Mouse (Mus musculus): ENCODE measurements around the gene Itgb4. TPM values are rescaled to one million over a fixed set of nuclear protein-coding genes. Genes with fewer than 3 reads are reported as not detected.
"Not testable (repeated sequence)": the region's sequence is repeated elsewhere in the genome, so short reads cannot be mapped to it uniquely, and the experiment has no call there.

The Itgb4 gene
- polyA plus RNA-seq, 1 experiment, result 0.01 TPM

GRCm38 (mm10) chr11:116010948-116011347, 36.4 kb downstream of the Itgb4 start:
- H3K36me3 ChIP-seq (ENCODE audit: control insufficient read depth), result peaks cover 26% of the 10 kb centered on the region
- no peak overlapping the region for H3K4me3 ChIP-seq (replicated peaks)
- H3K27me3 ChIP-seq (ENCODE audit: control insufficient read depth), result peaks cover 33% of the 10 kb centered on the region
- no peaks in the 10 kb centered on the region for H3K9me3 ChIP-seq (ENCODE audit: control insufficient read depth, low read length)
- TF ChIP-seq TAL1 (IDR thresholded peaks at IDR 0.05; ENCODE audit: low read length) (no peak), GATA1 (IDR thresholded peaks at IDR 0.05; ENCODE audit: low read length) (no peak)
- H3K4me1 ChIP-seq (ENCODE audit: control insufficient read depth), result peaks cover 30% of the 10 kb centered on the region

DNA sequence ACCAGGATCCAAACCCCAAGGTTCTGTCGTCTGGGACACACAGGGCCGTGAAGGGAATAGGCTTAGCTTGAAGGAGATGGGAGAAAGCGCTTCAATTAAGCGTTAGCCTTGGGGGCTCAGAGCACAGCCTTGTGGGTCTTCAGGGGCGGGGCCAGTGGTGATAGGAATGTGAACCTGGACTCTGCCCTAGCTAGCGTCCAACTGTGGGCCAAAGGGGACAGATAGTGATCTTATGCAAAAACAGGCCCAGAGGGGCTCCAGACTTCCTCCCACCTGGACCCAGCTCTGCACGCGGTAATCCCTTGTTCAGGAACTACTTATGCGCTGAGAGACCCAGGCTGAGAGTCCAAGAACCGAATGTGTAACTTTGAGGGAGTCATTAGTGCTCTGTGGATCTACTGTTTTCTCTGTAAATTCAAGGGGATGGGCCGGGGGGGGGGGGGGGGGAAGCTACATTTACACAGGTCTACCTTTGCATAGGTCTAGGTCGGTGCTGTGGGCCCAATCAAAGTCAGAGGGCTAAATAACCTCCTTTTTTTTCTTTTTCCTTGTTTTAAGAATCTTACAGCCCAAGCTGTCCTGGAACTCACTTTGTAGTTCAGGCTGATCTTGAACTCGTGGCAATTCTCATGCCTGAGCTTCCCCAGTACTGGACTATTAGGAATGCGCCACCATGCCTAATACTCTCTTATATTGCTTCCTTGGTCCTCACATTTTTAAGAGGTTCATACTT, 37.2 kb downstream of the Itgb4 start:
- Histone ChIP-seq H3K4me3 (replicated peaks) (peak overlapping the region; percentile 67), H3K9me3 (ENCODE audit: control insufficient read depth, low read length) (no peaks in the 10 kb centered on the region), H3K27me3 (ENCODE audit: control insufficient read depth) (peaks cover 37% of the 10 kb centered on the region), H3K36me3 (ENCODE audit: control insufficient read depth) (peaks cover 26% of the 10 kb centered on the region), H3K4me1 (ENCODE audit: control insufficient read depth) (peaks cover 24% of the 10 kb centered on the region)
- TF ChIP-seq TAL1 (IDR thresholded peaks at IDR 0.05; ENCODE audit: low read length) (no peak), GATA1 (IDR thresholded peaks at IDR 0.05; ENCODE audit: low read length) (no peak)

DNA sequence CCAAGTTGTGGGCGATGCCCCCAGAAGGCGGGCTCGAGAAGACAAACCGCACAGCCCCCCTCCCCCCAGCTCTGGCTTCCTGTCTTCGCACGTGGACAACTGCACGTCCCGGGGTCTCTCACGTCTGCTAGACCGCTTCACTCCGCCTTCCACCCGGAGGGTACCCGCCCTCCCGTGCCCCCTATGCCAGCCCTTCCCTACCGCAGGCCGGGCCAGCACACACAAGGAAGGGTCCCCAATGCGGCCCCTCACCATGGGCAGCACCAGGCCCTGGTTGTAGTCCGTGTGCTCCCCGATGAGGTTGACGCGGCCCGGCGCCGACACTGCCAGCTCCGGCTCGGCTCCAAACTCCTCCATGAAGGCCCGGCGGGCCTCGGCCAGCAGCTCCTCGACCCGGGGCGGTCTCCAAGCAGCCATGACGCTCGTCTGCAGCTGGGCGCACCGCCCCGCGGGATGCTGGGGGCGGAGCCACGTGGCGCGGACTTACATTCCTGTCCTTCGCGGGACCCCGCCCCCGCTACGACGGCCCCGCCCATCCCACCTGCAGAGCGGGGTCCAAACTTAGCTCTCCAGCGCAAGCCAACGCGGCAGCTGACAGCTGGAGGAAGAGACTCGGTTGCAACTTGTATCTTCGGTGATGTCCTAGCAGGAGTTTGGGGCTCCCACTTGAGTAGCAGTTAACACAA, 37.9 kb downstream of the Itgb4 start, which contains the start of gene Galk1:
Gene Galk1 (minus strand): TSS at position 458 of the 686 bp plus-strand sequence.
- no peaks in the 10 kb centered on the region for H3K9me3 ChIP-seq (ENCODE audit: control insufficient read depth, low read length)
- H3K27me3 ChIP-seq (ENCODE audit: control insufficient read depth), result peaks cover 37% of the 10 kb centered on the region
- no peak for TF ChIP-seq GATA1 (IDR thresholded peaks at IDR 0.05; ENCODE audit: low read length)
- no peak for TF ChIP-seq TAL1 (IDR thresholded peaks at IDR 0.05; ENCODE audit: low read length)
- peak within 1 kb of the TSS; percentile 67 for H3K4me3 ChIP-seq (replicated peaks)
- H3K4me1 ChIP-seq (ENCODE audit: control insufficient read depth), result peaks cover 21% of the 10 kb centered on the region
- H3K36me3 ChIP-seq (ENCODE audit: control insufficient read depth), result peaks cover 23% of the 10 kb centered on the region

DNA sequence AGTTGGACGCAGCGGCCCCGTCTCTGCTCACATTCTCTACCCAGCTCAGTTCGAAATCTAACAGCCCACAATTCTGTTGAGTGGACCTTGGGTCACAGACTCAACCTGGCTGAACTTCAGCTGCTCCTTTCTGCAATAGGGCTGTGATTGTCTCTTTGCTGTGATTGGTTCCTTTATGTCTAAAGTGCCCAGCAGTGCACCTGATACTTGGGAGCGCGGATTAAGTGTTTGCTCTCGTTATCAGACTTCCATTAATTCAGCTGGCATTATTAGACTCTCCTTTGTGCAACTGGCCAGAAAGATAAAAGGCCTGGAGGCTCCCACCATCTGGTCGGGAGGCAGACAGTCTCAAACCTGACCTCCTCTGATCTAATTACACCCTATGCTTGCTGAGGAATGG, 40.3 kb downstream of the Itgb4 start:
- Histone ChIP-seq H3K27me3 (ENCODE audit: control insufficient read depth) (peaks cover 37% of the 10 kb centered on the region), H3K4me1 (ENCODE audit: control insufficient read depth) (peaks cover 25% of the 10 kb centered on the region), H3K4me3 (replicated peaks) (no peak overlapping the region), H3K9me3 (ENCODE audit: control insufficient read depth, low read length) (no peaks in the 10 kb centered on the region), H3K36me3 (ENCODE audit: control insufficient read depth) (peaks cover 3% of the 10 kb centered on the region)
- TF ChIP-seq GATA1 (IDR thresholded peaks at IDR 0.05; ENCODE audit: low read length) (no peak), TAL1 (IDR thresholded peaks at IDR 0.05; ENCODE audit: low read length) (no peak)

GRCm38 (mm10) chr11:116018106-116018505, 43.6 kb downstream of the Itgb4 start:
- H3K4me3 ChIP-seq (replicated peaks), result no peak overlapping the region
- peaks cover 25% of the 10 kb centered on the region for H3K27me3 ChIP-seq (ENCODE audit: control insufficient read depth)
- peaks cover 19% of the 10 kb centered on the region for H3K4me1 ChIP-seq (ENCODE audit: control insufficient read depth)
- H3K9me3 ChIP-seq (ENCODE audit: control insufficient read depth, low read length), result no peaks in the 10 kb centered on the region
- H3K36me3 ChIP-seq (ENCODE audit: control insufficient read depth), result peaks cover 26% of the 10 kb centered on the region
- no peak for TF ChIP-seq GATA1 (IDR thresholded peaks at IDR 0.05; ENCODE audit: low read length)
- TF ChIP-seq TAL1 (IDR thresholded peaks at IDR 0.05; ENCODE audit: low read length), result no peak

DNA sequence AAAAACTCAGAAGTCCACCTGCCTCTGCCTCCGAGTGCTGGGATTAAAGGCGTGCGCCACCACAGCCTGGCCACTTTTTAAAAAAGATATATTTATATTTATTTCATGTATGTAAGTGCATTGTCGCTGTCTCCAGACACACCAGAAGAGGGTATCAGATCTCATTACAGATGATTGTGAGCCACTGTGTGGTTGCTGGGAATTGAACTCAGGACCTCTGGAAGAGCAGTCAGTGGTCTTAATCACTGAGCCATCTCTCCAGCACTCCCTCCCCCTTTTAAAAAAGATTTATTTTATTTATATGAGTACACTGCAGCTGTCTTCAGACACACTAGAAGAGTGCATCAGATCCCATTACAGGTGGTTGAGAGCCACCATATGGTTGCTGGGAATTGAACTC, 44.4 kb downstream of the Itgb4 start:
- H3K4me3 ChIP-seq (replicated peaks); H3K9me3 ChIP-seq (ENCODE audit: control insufficient read depth, low read length): not testable (repeated sequence)
- H3K27me3 ChIP-seq (ENCODE audit: control insufficient read depth), result peaks cover 20% of the 10 kb centered on the region
- H3K36me3 ChIP-seq (ENCODE audit: control insufficient read depth), result peaks cover 34% of the 10 kb centered on the region
- H3K4me1 ChIP-seq (ENCODE audit: control insufficient read depth), result peaks cover 19% of the 10 kb centered on the region

GRCm38 (mm10) chr11:116019360-116019791, 44.9 kb downstream of the Itgb4 start:
- peaks cover 15% of the 10 kb centered on the region for H3K27me3 ChIP-seq (ENCODE audit: control insufficient read depth)
- peaks cover 19% of the 10 kb centered on the region for H3K4me1 ChIP-seq (ENCODE audit: control insufficient read depth)
- H3K4me3 ChIP-seq (replicated peaks), result no peak overlapping the region
- H3K9me3 ChIP-seq (ENCODE audit: control insufficient read depth, low read length), result no peaks in the 10 kb centered on the region
- TF ChIP-seq TAL1 (IDR thresholded peaks at IDR 0.05; ENCODE audit: low read length) (no peak), GATA1 (IDR thresholded peaks at IDR 0.05; ENCODE audit: low read length) (no peak)
- H3K36me3 ChIP-seq (ENCODE audit: control insufficient read depth), result peaks cover 37% of the 10 kb centered on the region

GRCm38 (mm10) chr11:116019976-116020411, 45.5 kb downstream of the Itgb4 start:
- H3K9me3 ChIP-seq (ENCODE audit: control insufficient read depth, low read length), result no peaks in the 10 kb centered on the region
- H3K27me3 ChIP-seq (ENCODE audit: control insufficient read depth), result peaks cover 10% of the 10 kb centered on the region
- peaks cover 37% of the 10 kb centered on the region for H3K36me3 ChIP-seq (ENCODE audit: control insufficient read depth)
- H3K4me3 ChIP-seq (replicated peaks), result no peak overlapping the region
- peaks cover 19% of the 10 kb centered on the region for H3K4me1 ChIP-seq (ENCODE audit: control insufficient read depth)
- no peak for TF ChIP-seq GATA1 (IDR thresholded peaks at IDR 0.05; ENCODE audit: low read length)

DNA sequence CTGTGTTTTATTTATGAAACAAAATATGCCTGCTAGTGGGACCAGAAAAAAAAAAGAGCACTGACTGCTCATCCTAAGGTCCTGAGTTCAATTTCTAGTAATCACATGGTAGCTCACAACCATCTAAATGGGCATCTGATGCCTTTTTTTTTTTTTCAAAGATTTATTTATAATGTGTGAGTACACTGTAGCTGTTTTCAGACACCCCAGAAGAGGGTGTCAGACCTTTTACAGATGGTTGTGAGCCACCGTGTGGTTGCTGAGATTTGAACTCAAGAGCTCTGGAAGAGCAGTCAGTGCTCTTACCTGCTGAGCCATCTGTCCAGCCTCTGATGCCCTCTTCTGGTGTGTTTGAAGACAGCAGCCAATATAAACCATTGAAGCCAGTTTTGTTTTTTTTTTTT, 46.0 kb downstream of the Itgb4 start:
- TF ChIP-seq GATA1 (IDR thresholded peaks at IDR 0.05; ENCODE audit: low read length) (no peak), TAL1 (IDR thresholded peaks at IDR 0.05; ENCODE audit: low read length) (no peak)
- H3K4me3 ChIP-seq (replicated peaks), result no peak overlapping the region
- H3K4me1 ChIP-seq (ENCODE audit: control insufficient read depth), result peaks cover 21% of the 10 kb centered on the region
- peaks cover 7% of the 10 kb centered on the region for H3K27me3 ChIP-seq (ENCODE audit: control insufficient read depth)
- peaks cover 37% of the 10 kb centered on the region for H3K36me3 ChIP-seq (ENCODE audit: control insufficient read depth)
- no peaks in the 10 kb centered on the region for H3K9me3 ChIP-seq (ENCODE audit: control insufficient read depth, low read length)

Data from erythroblast, embryonic 14.5 days (primary cell).